Mouse (Mus musculus): ENCODE measurements around the gene Orc5.
"Not testable (repeated sequence)": the region's sequence is repeated elsewhere in the genome, so short reads cannot be mapped to it uniquely, and the experiment has no call there.

Gene Orc5

GRCm38 (mm10) chr5:22538996-22539600, 11.1 kb downstream of the Orc5 start:
- in situ Hi-C loops (cut with MboI, MseI), result loop anchor here (25.0 kb wide), 1 partner anchor 752 kb away; the partner anchor contains the start of genes Dnajc2 and Psmc2

DNA sequence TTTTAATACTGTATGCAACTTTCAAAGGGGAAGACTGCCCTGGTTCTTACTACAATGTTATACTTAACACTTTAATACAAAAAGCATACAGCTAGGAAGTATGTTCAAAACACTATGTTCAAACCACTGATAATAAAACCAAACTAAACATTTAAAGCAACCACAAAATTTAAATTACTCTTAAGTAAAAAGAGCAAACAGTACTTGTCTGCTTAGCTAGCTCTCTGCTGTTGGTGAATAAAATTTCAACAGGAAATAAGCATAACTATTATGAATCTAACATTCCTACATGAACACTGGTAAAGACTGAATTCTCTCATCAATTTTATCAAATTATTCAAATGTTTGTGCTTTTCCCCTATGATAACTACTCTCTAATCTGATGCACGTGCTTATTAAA, 13.5 kb downstream of the Orc5 start:
- in situ Hi-C loops (cut with MboI, MseI), result loop anchor here (25.0 kb wide), 1 partner anchor 749 kb away; the partner anchor contains the start of genes Dnajc2 and Psmc2

- in situ Hi-C loops (cut with MboI, MseI), result loop anchor here (25.0 kb wide), 1 partner anchor 745 kb away; the partner anchor contains the start of genes Dnajc2 and Psmc2
Observed at GRCm38 (mm10) chr5:22532571-22532970, 17.7 kb downstream of the Orc5 start.

- in situ Hi-C loops (cut with MboI, MseI), result no loop called here
Observed at GRCm38 (mm10) chr5:22522612-22523011, 27.6 kb downstream of the Orc5 start.

DNA sequence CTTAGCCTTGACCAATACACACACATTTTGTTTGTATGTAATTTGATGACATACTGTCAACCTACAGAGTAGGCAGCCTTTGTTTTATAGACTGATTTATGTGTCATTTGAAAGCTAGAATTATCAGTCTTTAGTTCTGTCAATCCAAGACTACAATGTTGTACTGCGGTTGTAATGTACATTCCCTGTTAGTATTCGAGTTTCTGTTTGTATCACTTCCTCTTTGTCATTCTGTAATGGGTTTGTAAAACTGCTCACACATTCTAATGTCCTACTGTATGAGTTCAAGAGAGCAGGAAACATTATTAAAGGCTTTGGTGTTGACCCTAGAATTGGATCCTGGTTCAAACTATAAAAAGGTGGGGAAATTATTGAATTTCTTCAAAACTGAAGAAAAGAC, 30.5 kb downstream of the Orc5 start:
- in situ Hi-C loops (cut with MboI, MseI), result no loop called here

- in situ Hi-C loops (cut with MboI, MseI), result not testable (repeated sequence)
Observed at GRCm38 (mm10) chr5:22515745-22516144, 34.5 kb downstream of the Orc5 start.

- in situ Hi-C loops (cut with MboI, MseI), result not testable (repeated sequence)
Observed at GRCm38 (mm10) chr5:22514231-22514630, 36.0 kb downstream of the Orc5 start.

GRCm38 (mm10) chr5:22512579-22512978, 37.6 kb downstream of the Orc5 start:
- in situ Hi-C loops (cut with MboI, MseI), result not testable (repeated sequence)

DNA sequence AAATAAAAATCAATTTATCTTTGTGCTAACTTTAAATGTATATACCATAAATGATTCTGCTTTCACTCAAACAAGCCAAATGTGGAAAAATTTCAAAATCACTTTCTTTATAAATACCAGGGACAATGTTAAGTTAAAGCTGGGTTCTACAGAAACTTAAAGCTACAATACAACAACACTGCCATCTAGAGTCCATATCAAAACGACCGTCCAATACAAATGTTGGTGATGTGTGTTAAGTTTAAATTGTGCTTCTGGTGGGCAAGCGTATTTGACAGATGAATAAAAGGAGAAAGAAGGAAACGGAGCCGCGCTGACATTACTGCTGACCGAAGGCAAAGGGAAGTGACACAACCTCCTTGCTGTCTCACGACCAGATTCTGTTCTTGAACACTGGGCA, 38.4 kb downstream of the Orc5 start:
- in situ Hi-C loops (cut with MboI, MseI), result no loop called here

DNA sequence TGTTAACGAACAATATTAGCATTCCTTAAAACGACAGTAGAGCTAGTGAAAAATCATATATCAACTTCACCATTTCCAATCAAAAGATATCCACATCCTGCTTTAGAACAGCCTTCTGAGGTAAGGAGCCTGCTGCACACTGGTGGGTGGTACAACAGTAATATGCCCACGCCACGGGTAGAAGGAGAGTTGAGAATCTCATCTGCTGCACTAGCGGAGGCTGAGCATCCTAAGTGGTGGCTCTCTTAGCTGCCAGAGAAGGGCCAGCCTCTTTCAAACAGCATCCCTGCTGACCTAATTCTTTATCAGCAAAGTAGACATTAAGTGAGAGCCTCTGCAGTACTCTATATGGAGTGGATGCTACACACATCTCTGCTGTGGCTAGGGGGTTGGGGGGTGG, 41.7 kb downstream of the Orc5 start:
- in situ Hi-C loops (cut with MboI, MseI), result no loop called here

DNA sequence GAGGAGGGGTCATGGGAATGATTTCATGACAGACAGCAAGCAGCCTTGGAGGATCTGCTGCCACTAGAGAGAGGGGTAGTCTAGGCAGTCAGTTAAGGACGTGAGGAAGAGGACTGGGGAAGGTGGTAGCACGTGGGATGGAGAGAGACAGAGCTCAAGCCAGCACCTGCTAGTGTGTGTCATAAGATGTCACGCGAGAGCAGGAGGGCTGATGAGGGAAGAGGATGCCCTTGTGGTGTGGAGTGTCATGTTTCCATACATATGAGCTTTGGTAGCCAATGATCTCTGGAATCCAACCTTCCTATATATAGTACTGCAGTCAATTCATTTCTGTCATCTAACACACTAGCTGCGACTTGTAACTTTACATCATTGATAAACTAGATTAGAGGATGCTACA, 50.8 kb downstream of the Orc5 start:
- in situ Hi-C loops (cut with MboI, MseI), result no loop called here

- in situ Hi-C loops (cut with MboI, MseI), result no loop called here
Observed at GRCm38 (mm10) chr5:22491088-22491487, 59.1 kb downstream of the Orc5 start.

GRCm38 (mm10) chr5:22489091-22489490, 61.1 kb downstream of the Orc5 start:
- in situ Hi-C loops (cut with MboI, MseI), result no loop called here

- in situ Hi-C loops (cut with MboI, MseI), result no loop called here
Observed at GRCm38 (mm10) chr5:22486601-22487206, 63.5 kb downstream of the Orc5 start.

DNA sequence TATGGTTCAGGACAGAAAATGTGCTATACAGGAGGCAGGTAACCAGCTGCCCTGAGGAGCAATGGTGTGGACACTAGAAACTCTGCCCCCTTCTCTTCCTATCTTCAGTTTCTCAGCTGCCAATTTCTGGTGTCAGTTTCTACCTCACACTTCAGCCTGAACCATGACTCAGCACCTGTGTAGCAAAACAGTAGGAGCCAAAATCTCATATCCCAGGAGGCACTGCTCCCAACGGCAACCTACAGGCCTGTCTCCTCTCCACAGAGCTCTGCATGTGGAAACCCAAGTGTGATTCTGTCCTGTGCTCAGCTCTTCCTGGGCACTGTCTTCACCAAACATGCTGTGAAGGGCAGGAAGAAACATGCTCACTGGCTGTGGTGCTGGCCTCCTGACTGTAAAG, 64.5 kb downstream of the Orc5 start:
- in situ Hi-C loops (cut with MboI, MseI), result no loop called here

DNA sequence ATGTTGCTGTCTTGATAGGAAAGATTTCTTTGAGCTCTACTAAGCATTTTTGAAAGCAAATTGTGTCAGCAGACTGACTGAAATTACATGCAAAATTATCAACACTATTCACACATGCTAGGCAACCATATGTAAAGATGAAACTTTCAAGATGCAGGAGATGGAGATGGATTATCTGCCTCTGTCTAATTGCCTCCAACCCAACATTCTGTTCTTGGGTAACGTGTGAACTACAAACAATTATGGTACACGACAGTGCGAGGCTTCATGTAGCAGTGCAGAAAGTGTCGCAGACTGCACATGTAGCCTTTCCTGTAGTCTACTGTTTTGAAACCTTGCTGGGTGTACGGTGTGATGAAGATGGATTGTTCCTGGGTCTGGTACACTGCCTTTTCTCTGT, 67.7 kb downstream of the Orc5 start:
- in situ Hi-C loops (cut with MboI, MseI), result no loop called here

- in situ Hi-C loops (cut with MboI, MseI), result not testable (repeated sequence)
Observed at GRCm38 (mm10) chr5:22472445-22472844, 77.8 kb downstream of the Orc5 start.

GRCm38 (mm10) chr5:22471243-22471642, 79.0 kb downstream of the Orc5 start:
- in situ Hi-C loops (cut with MboI, MseI), result no loop called here

- in situ Hi-C loops (cut with MboI, MseI), result no loop called here
Observed at GRCm38 (mm10) chr5:22452871-22453661, 97.2 kb downstream of the Orc5 start.

GRCm38 (mm10) chr5:22452452-22452851, 97.8 kb downstream of the Orc5 start:
- in situ Hi-C loops (cut with MboI, MseI), result no loop called here

DNA sequence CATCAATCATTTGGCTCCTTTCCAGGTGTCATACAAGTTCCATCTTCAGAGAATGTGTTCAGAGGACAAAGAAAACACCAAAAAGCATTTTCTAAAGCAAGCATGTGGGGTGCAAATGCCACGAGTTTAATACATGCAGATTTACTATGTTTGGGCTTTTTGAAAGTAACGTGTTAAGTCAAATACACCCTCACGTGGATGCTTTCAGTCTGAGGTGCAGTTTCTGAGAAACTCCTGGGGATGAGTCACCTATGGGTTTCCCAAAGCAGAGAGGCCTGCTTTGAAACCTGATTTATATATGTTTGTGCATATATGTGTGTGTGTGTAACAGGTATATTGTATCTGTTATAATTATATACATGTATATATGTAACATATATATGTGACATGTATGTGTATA, 98.5 kb downstream of the Orc5 start:
- in situ Hi-C loops (cut with MboI, MseI), result no loop called here

DNA sequence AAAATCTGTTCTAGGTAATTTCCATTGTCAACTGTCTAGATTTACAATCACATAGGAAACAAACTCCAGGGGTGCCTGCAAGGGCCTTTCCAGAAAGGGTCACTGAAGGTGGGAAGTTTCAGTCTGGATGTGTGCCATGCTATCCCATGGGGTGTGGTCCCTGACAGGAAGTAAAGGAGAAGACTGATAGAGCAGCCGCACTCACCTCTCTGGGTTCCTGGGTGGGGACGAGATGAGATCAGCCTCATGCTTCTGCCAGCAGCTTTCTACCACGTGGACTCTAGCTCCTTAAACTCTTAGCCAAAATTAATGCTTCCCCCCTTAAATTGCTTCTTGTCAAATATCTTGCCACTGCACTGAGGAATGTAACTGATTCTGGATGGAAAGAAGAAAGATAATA, 100.7 kb downstream of the Orc5 start:
- in situ Hi-C loops (cut with MboI, MseI), result no loop called here

Data from T-helper 2 cell (primary cell).